Mouse (Mus musculus) ovary, adult 18-20 months (tissue): ENCODE results near the gene Tnip2.

Source experiments
- DNase-seq: peaks from one replicate; pipeline ENCODE4 v3.0.0; 2022; ENCODE audit warnings: low spot score, mixed read lengths

The Tnip2 gene

DNA sequence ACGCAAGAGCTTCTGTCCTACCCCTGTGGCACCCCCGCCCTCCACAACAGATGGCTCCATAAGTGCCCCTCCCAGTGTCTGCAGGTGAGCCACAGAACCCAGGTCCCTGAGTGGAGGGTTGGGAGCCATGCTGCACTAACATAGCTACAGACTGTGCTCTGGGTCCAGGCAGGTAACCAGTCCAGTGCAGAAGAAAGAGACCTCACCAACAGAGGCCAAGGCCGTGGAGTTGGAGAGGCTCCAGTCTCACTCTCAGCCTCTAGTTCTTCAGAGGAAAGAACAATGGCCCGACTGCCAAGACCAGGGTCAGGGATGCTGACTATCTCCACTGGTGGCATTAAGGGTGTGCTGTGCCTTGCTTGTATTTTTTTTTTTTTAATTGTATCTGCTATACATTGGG lies 52.5 kb downstream of the Tnip2 start:
- no peak for DNase-seq

DNA sequence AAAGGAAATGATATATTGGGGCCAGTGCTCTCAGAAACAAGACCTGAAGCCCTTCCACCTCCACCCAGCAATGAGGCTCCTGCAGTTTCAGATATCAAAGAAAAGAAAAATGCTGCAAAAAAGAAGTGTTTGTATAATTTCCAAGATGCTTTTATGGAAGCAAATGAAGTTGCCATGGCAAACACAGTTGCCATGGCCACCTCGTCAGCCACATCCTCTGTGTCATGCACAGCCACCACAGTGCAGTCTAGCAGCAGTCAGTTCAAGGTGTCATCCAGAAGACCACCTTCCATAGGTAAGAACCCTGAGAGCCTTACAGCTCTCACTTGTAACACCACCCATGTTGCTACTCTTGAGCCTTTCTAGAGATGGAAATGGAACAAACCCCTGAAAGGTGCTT lies 54.8 kb downstream of the Tnip2 start:
- DNase-seq = no peak

GRCm38 (mm10) chr5:34446207-34446606 lies 67.6 kb downstream of the Tnip2 start:
- no peak for DNase-seq
